Mouse (Mus musculus): ENCODE data around the gene Zp2. TPM values are rescaled to one million over a fixed set of nuclear protein-coding genes. Genes with fewer than 3 reads are reported as not detected.

The Zp2 gene
- 0.11 TPM in 1 of 2 replicates, not detected in the other for polyA plus RNA-seq (2016; fragmentation: Nextera tagmentation; extraction: Ambion mirVana)

- no peaks in the 10 kb centered on the region for H3K27me3 ChIP-seq (ENCODE audit: insufficient read depth, poor library complexity, severe bottlenecking)
- 78% methylated on average over 9 of the region's 9 CpGs for WGBS
- H3K36me3 ChIP-seq: no peaks in the 10 kb centered on the region
- no peaks in the 10 kb centered on the region for H3K9me3 ChIP-seq
- no peak within 1 kb of the TSS for H3K4me3 ChIP-seq
- no peak within 1 kb of the TSS for H3K27ac ChIP-seq
- H3K4me1 ChIP-seq (replicated peaks): peaks cover 6% of the 10 kb centered on the region
- DNase-seq (ENCODE audit: low spot score): no peak
These were observed at the start of gene Zp2 for GRCm38 (mm10) chr7:120145191-120145590. Gene Zp2 (minus strand): TSS chr7:120145291.

- no peaks in the 10 kb centered on the region for H3K9me3 ChIP-seq
- H3K4me3 ChIP-seq: no peak overlapping the region
- H3K4me1 ChIP-seq (replicated peaks): 0 out of 2 replicates have a peak, but pooled peaks cover 8% of the 10 kb centered on the region
- DNase-seq (ENCODE audit: low spot score): no peak
- H3K27me3 ChIP-seq (ENCODE audit: insufficient read depth, poor library complexity, severe bottlenecking): no peaks in the 10 kb centered on the region
- 83% methylated on average over 6 of the region's 6 CpGs for WGBS
- no peaks in the 10 kb centered on the region for H3K36me3 ChIP-seq
- no peak overlapping the region for H3K27ac ChIP-seq
These were observed 47.7 kb upstream of the Zp2 start for GRCm38 (mm10) chr7:120192816-120193215.

GRCm38 (mm10) chr7:120192207-120192606, 47.1 kb upstream of the Zp2 start:
- Histone ChIP-seq H3K9me3 (no peaks in the 10 kb centered on the region), H3K4me1 (replicated peaks) (0 out of 2 replicates have a peak, but pooled peaks cover 8% of the 10 kb centered on the region), H3K4me3 (no peak overlapping the region), H3K27me3 (ENCODE audit: insufficient read depth, poor library complexity, severe bottlenecking) (no peaks in the 10 kb centered on the region), H3K27ac (no peak overlapping the region), H3K36me3 (no peaks in the 10 kb centered on the region)
- 79% methylated on average over 3 of the region's 3 CpGs for WGBS
- no peak for DNase-seq (ENCODE audit: low spot score)

- 70% methylated on average over 8 of the region's 8 CpGs for WGBS
- Histone ChIP-seq H3K4me1 (replicated peaks) (0 out of 2 replicates have a peak, but pooled peaks cover 8% of the 10 kb centered on the region), H3K27me3 (ENCODE audit: insufficient read depth, poor library complexity, severe bottlenecking) (no peaks in the 10 kb centered on the region), H3K4me3 (no peak overlapping the region), H3K9me3 (no peaks in the 10 kb centered on the region), H3K27ac (no peak overlapping the region), H3K36me3 (no peaks in the 10 kb centered on the region)
- no peak for DNase-seq (ENCODE audit: low spot score)
These were observed 45.1 kb upstream of the Zp2 start for GRCm38 (mm10) chr7:120190150-120190665.

- WGBS: 78% methylated on average over 8 of the region's 8 CpGs
- no peaks in the 10 kb centered on the region for H3K9me3 ChIP-seq
These were observed 44.5 kb upstream of the Zp2 start for GRCm38 (mm10) chr7:120189369-120190149.

GRCm38 (mm10) chr7:120188946-120189345, 43.9 kb upstream of the Zp2 start:
- Histone ChIP-seq H3K4me1 (replicated peaks) (0 out of 2 replicates have a peak, but pooled peaks cover 8% of the 10 kb centered on the region), H3K4me3 (no peak overlapping the region), H3K27ac (no peak overlapping the region), H3K9me3 (no peaks in the 10 kb centered on the region), H3K36me3 (no peaks in the 10 kb centered on the region), H3K27me3 (ENCODE audit: insufficient read depth, poor library complexity, severe bottlenecking) (no peaks in the 10 kb centered on the region)
- no peak for DNase-seq (ENCODE audit: low spot score)
- WGBS: 90% methylated on average over 5 of the region's 5 CpGs

More at GRCm38 (mm10) chr7:120189369-120190149, 44.5 kb upstream of the Zp2 start:
- DNase-seq (ENCODE audit: low spot score): no peak
- 0 out of 2 replicates have a peak, but pooled peaks cover 8% of the 10 kb centered on the region for H3K4me1 ChIP-seq (replicated peaks)
- no peaks in the 10 kb centered on the region for H3K36me3 ChIP-seq
- H3K27me3 ChIP-seq (ENCODE audit: insufficient read depth, poor library complexity, severe bottlenecking): no peaks in the 10 kb centered on the region
- no peak overlapping the region for H3K27ac ChIP-seq
- no peak overlapping the region for H3K4me3 ChIP-seq

GRCm38 (mm10) chr7:120182891-120183290, 37.8 kb upstream of the Zp2 start:
- Histone ChIP-seq H3K27ac (no peak overlapping the region), H3K9me3 (no peaks in the 10 kb centered on the region), H3K27me3 (ENCODE audit: insufficient read depth, poor library complexity, severe bottlenecking) (no peaks in the 10 kb centered on the region), H3K4me3 (no peak overlapping the region), H3K4me1 (replicated peaks) (no peaks in the 10 kb centered on the region), H3K36me3 (no peaks in the 10 kb centered on the region)
- no peak for DNase-seq (ENCODE audit: low spot score)

GRCm38 (mm10) chr7:120181401-120182230, 36.5 kb upstream of the Zp2 start:
- Histone ChIP-seq H3K27ac (no peak overlapping the region), H3K4me3 (no peak overlapping the region), H3K9me3 (no peaks in the 10 kb centered on the region), H3K27me3 (ENCODE audit: insufficient read depth, poor library complexity, severe bottlenecking) (no peaks in the 10 kb centered on the region), H3K4me1 (replicated peaks) (no peaks in the 10 kb centered on the region), H3K36me3 (no peaks in the 10 kb centered on the region)
- DNase-seq (ENCODE audit: low spot score): no peak
- WGBS: 95% methylated on average over 4 of the region's 4 CpGs

- no peak for DNase-seq (ENCODE audit: low spot score)
- Histone ChIP-seq H3K9me3 (no peaks in the 10 kb centered on the region), H3K27ac (no peak overlapping the region), H3K27me3 (ENCODE audit: insufficient read depth, poor library complexity, severe bottlenecking) (no peaks in the 10 kb centered on the region), H3K36me3 (no peaks in the 10 kb centered on the region), H3K4me3 (no peak overlapping the region), H3K4me1 (replicated peaks) (no peaks in the 10 kb centered on the region)
- 83% methylated on average over 5 of the region's 5 CpGs for WGBS
These were observed 35.5 kb upstream of the Zp2 start for GRCm38 (mm10) chr7:120180547-120180946.

- H3K36me3 ChIP-seq: no peaks in the 10 kb centered on the region
- no peak overlapping the region for H3K27ac ChIP-seq
- H3K4me3 ChIP-seq: no peak overlapping the region
- WGBS: 50% methylated on average over 2 of the region's 2 CpGs
- no peaks in the 10 kb centered on the region for H3K4me1 ChIP-seq (replicated peaks)
- H3K27me3 ChIP-seq (ENCODE audit: insufficient read depth, poor library complexity, severe bottlenecking): no peaks in the 10 kb centered on the region
- no peaks in the 10 kb centered on the region for H3K9me3 ChIP-seq
- no peak for DNase-seq (ENCODE audit: low spot score)
These were observed 33.8 kb upstream of the Zp2 start for GRCm38 (mm10) chr7:120178935-120179334.

GRCm38 (mm10) chr7:120177611-120178010, 32.5 kb upstream of the Zp2 start:
- Histone ChIP-seq H3K36me3 (no peaks in the 10 kb centered on the region), H3K4me1 (replicated peaks) (no peaks in the 10 kb centered on the region), H3K27me3 (ENCODE audit: insufficient read depth, poor library complexity, severe bottlenecking) (no peaks in the 10 kb centered on the region), H3K9me3 (no peaks in the 10 kb centered on the region), H3K4me3 (no peak overlapping the region), H3K27ac (no peak overlapping the region)
- 86% methylated on average over 3 of the region's 3 CpGs for WGBS
- DNase-seq (ENCODE audit: low spot score): no peak

GRCm38 (mm10) chr7:120174723-120175504, 29.8 kb upstream of the Zp2 start:
- no peak for DNase-seq (ENCODE audit: low spot score)
- Histone ChIP-seq H3K9me3 (no peaks in the 10 kb centered on the region), H3K4me3 (no peak overlapping the region), H3K36me3 (no peaks in the 10 kb centered on the region), H3K4me1 (replicated peaks) (no peaks in the 10 kb centered on the region), H3K27me3 (ENCODE audit: insufficient read depth, poor library complexity, severe bottlenecking) (no peaks in the 10 kb centered on the region), H3K27ac (no peak overlapping the region)
- WGBS: 88% methylated on average over 11 of the region's 11 CpGs

All from hindbrain, embryonic 10.5 days (tissue).